Mouse (Mus musculus): ENCODE measurements around the gene Wfdc17.

GRCm38 (mm10) chr11:83746152-83746551 is 42.4 kb downstream of the Wfdc17 start:
- TF ChIP-seq USF1 (IDR thresholded peaks at IDR 0.05; ENCODE audit: low read depth, low read length) (no peak), POLR2A (IDR thresholded peaks at IDR 0.05; ENCODE audit: control insufficient read depth in 1 of 2, insufficient read depth in 1 of 2, low read depth in 1 of 2, low read length in 2 of 2, poor library complexity in 1 of 2) (no peak)
